Mouse (Mus musculus): ENCODE data around the gene Kif21a. TPM values are rescaled to one million over a fixed set of nuclear protein-coding genes. Genes with fewer than 3 reads are reported as not detected.

The Kif21a gene
- 100 to 1,000 TPM; 138 to 144 TPM for total RNA-seq (2021)
- long read RNA-seq, experiment 1, full-length matches to known transcripts, result 6 of 48 reads
- long read RNA-seq, experiment 1, partial matches to known transcripts, result 10 of 48 reads
- long read RNA-seq, experiment 1, other reads (novel, unspliced or antisense), result 32 of 48 reads
- long read RNA-seq, experiment 2, full-length matches to known transcripts, result 1 of 45 reads
- long read RNA-seq, experiment 2, partial matches to known transcripts, result 13 of 45 reads
- long read RNA-seq, experiment 2, other reads (novel, unspliced or antisense), result 31 of 45 reads

DNA sequence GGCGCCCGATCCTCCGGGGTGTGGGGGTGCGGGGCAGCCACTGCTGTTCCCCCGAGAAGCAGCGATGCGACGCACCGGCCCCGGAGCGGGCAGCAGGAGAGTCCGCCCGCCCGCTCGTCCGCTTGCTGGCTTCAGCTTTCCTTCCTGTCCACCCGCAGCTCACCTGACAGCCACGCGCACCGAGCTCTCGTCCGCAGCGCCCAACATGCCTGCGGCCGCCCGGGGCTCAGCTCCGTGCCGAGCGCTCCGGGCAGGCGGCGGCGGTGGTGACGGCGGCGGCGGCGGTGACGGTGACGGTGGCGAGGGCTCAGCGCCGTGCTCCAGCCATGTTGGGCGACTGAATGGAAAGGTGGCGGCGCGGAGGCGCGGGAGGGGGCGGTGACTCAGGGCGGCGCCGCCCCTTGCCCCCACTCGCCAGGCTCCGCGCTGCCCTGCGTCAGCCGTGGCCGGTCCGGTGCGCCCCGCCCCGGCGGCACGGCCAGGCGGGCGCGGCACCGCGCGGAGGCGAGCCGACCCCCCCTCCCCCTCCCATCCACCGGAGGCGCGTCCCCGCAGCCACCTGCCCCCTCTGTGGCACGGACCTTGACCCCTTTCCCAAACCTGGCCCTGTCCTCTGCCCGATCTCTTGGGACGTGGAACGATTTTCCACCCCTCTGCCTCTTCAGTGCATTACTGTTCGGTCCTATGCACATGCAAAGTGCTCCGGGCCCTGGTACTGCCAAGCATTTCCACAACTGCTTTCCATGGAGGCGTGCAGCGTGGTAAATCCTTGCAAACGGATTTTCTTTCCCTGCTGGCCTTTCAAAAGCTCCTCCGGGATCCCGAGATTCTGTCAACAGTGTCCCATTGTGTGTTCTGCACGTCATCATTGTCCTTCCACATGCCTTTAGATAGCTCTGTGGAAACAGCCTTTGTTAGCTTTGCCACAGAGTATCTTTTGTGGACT, at the start of gene Kif21a:
TSS of gene Kif21a (minus strand) at position 453 of the 946 bp plus-strand sequence.
- H3K27ac ChIP-seq, result peak within 1 kb of the TSS; percentile 98
- DNase-seq (ENCODE audit: extremely low spot score in 1 of 2, low spot score in 2 of 2), result peak; percentile 80
- intact Hi-C loops (cut with DNase I), result loop anchor here (2.0 to 5.0 kb wide), 3 partner anchors 57 to 141 kb away; partner anchors contain the start of gene Abcd2
- TF ChIP-seq CTCF (IDR thresholded peaks at IDR 0.05), result no peak; the same call in 1 of the 2 replicates
- H3K4me3 ChIP-seq, result peak within 1 kb of the TSS; percentile 73

DNA sequence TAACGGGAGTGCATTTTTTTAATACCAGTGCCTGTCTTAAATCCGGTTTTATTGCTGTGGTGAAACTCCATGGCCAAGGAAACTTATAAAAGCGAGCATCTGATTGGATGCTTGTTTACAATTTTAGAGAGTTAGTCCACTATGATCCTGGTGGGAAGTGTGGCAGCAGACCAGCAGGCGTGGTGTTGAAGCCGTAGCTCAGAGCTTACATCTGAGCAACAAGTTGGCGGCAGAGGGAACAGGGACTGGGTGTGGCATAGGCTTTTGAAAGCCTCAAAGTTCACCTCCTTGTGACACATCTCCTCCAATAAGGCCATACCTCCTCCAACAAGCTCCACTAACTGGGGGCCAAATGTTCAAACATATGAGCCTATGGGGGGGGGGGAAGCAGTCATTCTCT, 46.9 kb upstream of the Kif21a start:
- no peak for TF ChIP-seq CTCF (IDR thresholded peaks at IDR 0.05)
- Histone ChIP-seq H3K27ac (no peak overlapping the region), H3K4me3 (no peak overlapping the region)
- DNase-seq (ENCODE audit: extremely low spot score in 1 of 2, low spot score in 2 of 2), result no peak
- intact Hi-C loops (cut with DNase I), result no loop called here

- Histone ChIP-seq H3K27ac (no peak overlapping the region), H3K4me3 (no peak overlapping the region)
- no peak for DNase-seq (ENCODE audit: extremely low spot score in 1 of 2, low spot score in 2 of 2)
- intact Hi-C loops (cut with DNase I), result no loop called here
- TF ChIP-seq CTCF (IDR thresholded peaks at IDR 0.05), result no peak
Measured at GRCm38 (mm10) chr15:91089427-91089826, 39.7 kb upstream of the Kif21a start.

GRCm38 (mm10) chr15:91088071-91088470, 38.3 kb upstream of the Kif21a start:
- no peak for TF ChIP-seq CTCF (IDR thresholded peaks at IDR 0.05)
- DNase-seq (ENCODE audit: extremely low spot score in 1 of 2, low spot score in 2 of 2), result no peak
- intact Hi-C loops (cut with DNase I), result no loop called here
- Histone ChIP-seq H3K4me3 (no peak overlapping the region), H3K27ac (no peak overlapping the region)

GRCm38 (mm10) chr15:91077457-91078410, 28.0 kb upstream of the Kif21a start:
- Histone ChIP-seq H3K4me3 (no peak overlapping the region), H3K27ac (no peak overlapping the region)
- no peak for DNase-seq (ENCODE audit: extremely low spot score in 1 of 2, low spot score in 2 of 2)
- intact Hi-C loops (cut with DNase I), result no loop called here
- no peak for TF ChIP-seq CTCF (IDR thresholded peaks at IDR 0.05)

DNA sequence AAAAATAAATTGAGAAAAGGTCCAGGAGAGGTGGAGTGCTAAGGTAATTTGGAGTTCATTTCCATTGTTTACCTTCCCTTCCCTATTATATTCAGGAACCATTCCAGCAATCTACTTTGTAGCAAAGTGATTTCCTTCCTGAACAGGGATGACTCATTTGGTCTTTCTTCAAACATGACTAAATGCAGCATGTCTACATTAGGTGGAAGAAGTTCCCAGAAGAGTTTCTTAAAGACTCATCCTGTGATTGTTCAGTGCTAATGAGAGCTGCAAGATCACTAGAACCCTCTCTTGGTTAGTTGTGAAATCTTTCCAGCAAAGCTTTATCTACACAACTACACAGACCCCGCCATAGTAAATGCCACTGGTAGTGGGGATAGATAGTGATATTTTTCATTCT, 22.7 kb upstream of the Kif21a start:
- intact Hi-C loops (cut with DNase I), result no loop called here

DNA sequence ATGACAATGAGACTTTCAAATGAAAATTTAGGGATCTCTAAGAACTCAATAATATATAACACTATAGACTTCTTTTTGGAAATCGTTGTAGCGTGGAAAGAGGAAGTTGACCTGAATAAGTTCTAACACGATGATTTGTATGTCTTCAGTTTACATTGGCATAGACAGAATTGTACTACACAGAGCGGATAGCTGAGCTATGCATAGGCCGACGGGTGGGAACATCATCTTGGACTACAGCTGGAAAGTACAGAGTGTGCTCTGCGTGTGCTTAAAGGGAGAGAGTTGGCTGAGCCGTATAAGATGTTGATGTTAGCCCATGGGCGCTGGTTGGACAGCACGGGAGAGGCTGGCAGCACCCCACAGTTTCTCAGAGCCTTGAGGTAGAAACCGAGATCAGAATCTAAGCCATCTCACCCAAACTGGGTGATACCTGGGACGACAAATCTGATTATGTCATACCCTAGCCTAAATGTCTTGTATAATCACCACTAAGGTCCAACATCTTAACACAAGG, 14.6 kb upstream of the Kif21a start:
- no peak overlapping the region for H3K27ac ChIP-seq
- no peak for DNase-seq (ENCODE audit: extremely low spot score in 1 of 2, low spot score in 2 of 2)
- no peak for TF ChIP-seq CTCF (IDR thresholded peaks at IDR 0.05)
- intact Hi-C loops (cut with DNase I), result no loop called here
- H3K4me3 ChIP-seq, result no peak overlapping the region

More for the DNA sequence above, 22.7 kb upstream of the Kif21a start:
- Histone ChIP-seq H3K4me3 (no peak overlapping the region), H3K27ac (no peak overlapping the region)
- no peak for DNase-seq (ENCODE audit: extremely low spot score in 1 of 2, low spot score in 2 of 2)
- TF ChIP-seq CTCF (IDR thresholded peaks at IDR 0.05), result no peak

DNA sequence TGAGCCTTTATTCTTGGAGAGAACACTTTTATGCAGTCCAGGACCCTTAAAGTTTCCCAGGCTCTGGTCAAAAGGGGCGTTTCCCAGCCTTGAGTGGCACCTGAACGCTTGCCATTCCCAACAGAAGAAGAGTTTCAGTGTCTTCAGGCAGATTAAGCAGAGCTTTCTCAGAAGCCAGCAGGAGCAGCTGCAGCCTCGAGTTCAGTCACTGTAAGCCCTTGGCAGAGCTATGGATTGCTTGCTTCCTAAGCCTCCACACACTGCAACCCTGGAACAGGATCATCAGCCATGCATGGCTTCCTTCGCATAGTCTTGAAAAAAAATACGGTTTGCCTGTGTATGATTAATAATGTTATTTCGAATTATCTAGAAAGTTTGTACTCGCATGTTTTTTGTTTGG, 14.1 kb upstream of the Kif21a start:
- intact Hi-C loops (cut with DNase I), result no loop called here
- DNase-seq (ENCODE audit: extremely low spot score in 1 of 2, low spot score in 2 of 2), result no peak
- Histone ChIP-seq H3K4me3 (no peak overlapping the region), H3K27ac (no peak overlapping the region)
- TF ChIP-seq CTCF (IDR thresholded peaks at IDR 0.05), result no peak

- intact Hi-C loops (cut with DNase I), result no loop called here
- no peak for TF ChIP-seq CTCF (IDR thresholded peaks at IDR 0.05)
Measured at GRCm38 (mm10) chr15:91056866-91057342, 7.2 kb upstream of the Kif21a start.

DNA sequence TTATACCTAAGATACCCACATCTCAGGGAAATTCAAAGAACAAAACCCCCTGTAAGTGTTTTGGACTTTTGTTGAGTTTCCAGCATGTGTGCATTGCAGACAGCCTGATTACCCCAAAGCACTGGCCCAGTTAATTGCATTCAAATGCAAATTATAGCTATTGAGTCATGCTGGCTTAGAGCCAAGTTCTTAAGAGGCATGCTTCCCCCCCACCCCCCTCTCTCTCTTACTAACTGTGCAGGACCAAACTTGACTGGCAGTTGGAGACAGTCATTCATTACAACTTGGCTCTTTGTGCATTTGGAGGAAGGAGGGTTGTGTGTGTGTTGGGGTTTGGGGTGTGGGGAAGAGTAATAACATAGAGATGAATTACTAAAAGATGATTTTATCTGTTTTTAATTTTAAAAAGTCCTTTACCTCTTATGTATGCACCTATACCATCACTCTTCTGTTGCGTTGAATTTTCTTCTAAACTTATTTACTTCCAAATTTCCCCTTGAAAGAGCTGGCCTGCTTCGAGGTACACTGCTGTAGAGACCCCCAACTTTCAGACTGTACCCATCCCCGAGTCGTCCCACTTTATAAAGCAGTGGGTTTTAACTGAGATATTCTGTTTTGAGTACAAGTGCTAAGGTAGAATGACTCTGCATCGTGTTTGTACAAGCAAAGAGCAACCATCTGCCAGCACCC, 6.6 kb upstream of the Kif21a start:
- Histone ChIP-seq H3K27ac (no peak overlapping the region), H3K4me3 (no peak overlapping the region)
- intact Hi-C loops (cut with DNase I), result no loop called here
- DNase-seq (ENCODE audit: extremely low spot score in 1 of 2, low spot score in 2 of 2), result no peak
- TF ChIP-seq CTCF (IDR thresholded peaks at IDR 0.05), result no peak

More at GRCm38 (mm10) chr15:91056866-91057342, 7.2 kb upstream of the Kif21a start:
- Histone ChIP-seq H3K27ac (no peak overlapping the region), H3K4me3 (no peak overlapping the region)
- DNase-seq (ENCODE audit: extremely low spot score in 1 of 2, low spot score in 2 of 2), result no peak

Measured in left cerebral cortex, adult 2 months (tissue).